Mouse (Mus musculus) erythroblast, embryonic 14.5 days (primary cell): ENCODE measurements at regions not wholly inside any gene's neighbourhood (a gene's known extent, or its start where the extent isn't known, plus 50 kb on each side); places are given as distances from the start of the nearest gene placed in this dataset.

Experiments used
- GATA1 ChIP-seq: IDR thresholded peaks from 2 replicates; pipeline ENCODE4 v1.6.1; 2012; ENCODE audit warnings: low read length, inconsistent platforms, mixed read lengths
- TAL1 ChIP-seq: IDR thresholded peaks from 3 replicates; pipeline ENCODE4 v1.6.1; 2012; ENCODE audit warnings: low read length, inconsistent platforms, mixed read lengths

- TF ChIP-seq TAL1, result no peak
- no peak for TF ChIP-seq GATA1
Measured at GRCm38 (mm10) chr1:165051294-165051693, 109.3 kb downstream of the Tbx19 start.
